Mouse (Mus musculus): ENCODE data around the gene Slc1a5. TPM values are rescaled to one million over a fixed set of nuclear protein-coding genes. Genes with fewer than 3 reads are reported as not detected.
A peak's percentile ranks its signal among the peaks of the same experiment; 100 is the strongest.

Gene Slc1a5
- polyA plus RNA-seq, 1 experiment from 2014 or later, result 30.3 TPM

DNA sequence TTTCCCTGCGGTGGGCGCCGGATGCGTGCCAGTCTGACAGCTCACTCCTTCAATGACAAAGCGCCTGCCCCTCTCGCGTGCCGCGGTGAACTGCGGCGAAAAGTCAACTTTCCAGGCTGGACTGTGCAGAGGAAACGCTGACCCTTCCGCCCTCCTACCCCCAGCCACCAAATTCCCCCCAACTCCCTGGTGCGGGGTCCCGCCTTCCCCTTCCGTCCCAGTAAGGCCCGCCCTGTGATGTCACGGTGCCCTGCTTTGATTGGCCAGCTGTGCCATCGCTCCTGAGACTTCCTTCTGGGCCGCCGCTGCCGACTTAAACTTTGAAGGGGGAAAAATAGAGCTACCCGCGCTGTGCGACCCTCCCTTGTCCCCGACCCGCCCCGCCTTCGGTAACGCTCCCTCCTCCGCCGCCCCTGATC lies 61.5 kb downstream of the Slc1a5 start, which contains the start of gene Prkd2:
TSS of gene Prkd2 (plus strand) at position 258 of the 419 bp plus-strand sequence.
- Histone ChIP-seq H3K4me3 (ENCODE audit: control insufficient read depth in 1 of 2, insufficient read depth in 1 of 2, low read depth in 1 of 2, low read length in 2 of 2) (peak within 1 kb of the TSS; percentile 60 to 74), H3K4me2 (ENCODE audit: low read length) (peak within 1 kb of the TSS; percentile 97), H3K9ac (ENCODE audit: low read length) (peak within 1 kb of the TSS; percentile 88), H3K27ac (replicated peaks in 1 of 2; ENCODE audit: control insufficient read depth in 1 of 2, insufficient read depth in 1 of 2, low read depth in 2 of 2, low read length in 2 of 2) (peak within 1 kb of the TSS; percentile 74 to 87), H3K4me1 (ENCODE audit: control insufficient read depth in 2 of 2, insufficient read depth in 2 of 2, low read length in 2 of 2) (peaks cover 17 to 23% of the 10 kb centered on the region in 2 experiments), H3K9me3 (ENCODE audit: control insufficient read depth, low read length) (no peaks in the 10 kb centered on the region), H3K36me3 (ENCODE audit: control insufficient read depth, insufficient read depth, low read length) (peaks cover 48% of the 10 kb centered on the region), H3K27me3 (ENCODE audit: control insufficient read depth, insufficient read depth, low read length) (no peaks in the 10 kb centered on the region)
- WGBS, result under 1% methylated on average over 32 of the region's 32 CpGs
- peak; percentile 81 for ATAC-seq (ENCODE audit: insufficient number of reproducible peaks, insufficient read depth, low FRiP score, low read depth)

DNA sequence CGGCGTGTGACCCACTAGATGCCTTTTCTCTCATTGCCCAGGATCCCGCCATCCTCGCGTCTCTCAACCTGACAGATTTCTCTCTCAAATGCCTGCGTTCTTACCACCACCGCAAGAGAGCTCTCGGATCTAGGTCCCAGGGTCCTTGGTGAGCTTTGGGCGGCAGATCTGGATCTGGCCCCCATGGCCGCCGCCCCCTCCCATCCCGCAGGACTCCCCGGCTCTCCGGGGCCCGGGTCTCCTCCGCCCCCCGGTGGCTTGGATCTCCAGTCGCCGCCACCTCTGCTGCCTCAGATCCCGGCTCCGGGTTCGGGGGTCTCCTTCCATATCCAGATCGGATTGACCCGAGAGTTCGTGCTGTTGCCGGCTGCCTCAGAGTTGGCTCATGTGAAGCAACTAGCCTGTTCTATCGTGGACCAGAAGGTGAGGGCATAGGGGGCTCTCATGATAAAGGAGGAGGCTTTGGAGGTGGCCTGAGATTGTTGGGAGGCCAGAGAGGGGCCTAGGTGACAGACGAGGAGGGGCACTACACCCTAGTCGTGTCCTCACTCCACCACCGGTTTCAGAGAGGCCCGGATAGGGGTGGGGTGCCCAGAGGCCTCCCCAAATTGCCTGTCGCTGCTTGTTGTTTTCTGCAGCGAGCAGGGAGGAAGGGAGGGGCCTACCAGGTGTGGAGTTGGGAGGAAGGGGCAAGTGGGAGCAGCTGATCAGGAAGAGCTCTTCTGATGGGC lies 62.5 kb downstream of the Slc1a5 start:
- peak overlapping the region; percentile 74 to 87 for H3K27ac ChIP-seq (replicated peaks in 1 of 2; ENCODE audit: control insufficient read depth in 1 of 2, insufficient read depth in 1 of 2, low read depth in 2 of 2, low read length in 2 of 2)
- 2% methylated on average over 33 of the region's 33 CpGs for WGBS
- H3K36me3 ChIP-seq (ENCODE audit: control insufficient read depth, insufficient read depth, low read length), result peaks cover 38% of the 10 kb centered on the region
- peak overlapping the region; percentile 88 for H3K9ac ChIP-seq (ENCODE audit: low read length)
- ATAC-seq (ENCODE audit: insufficient number of reproducible peaks, insufficient read depth, low FRiP score, low read depth), result no peak
- H3K4me3 ChIP-seq (ENCODE audit: control insufficient read depth in 1 of 2, insufficient read depth in 1 of 2, low read depth in 1 of 2, low read length in 2 of 2), result peak overlapping the region; percentile 60 to 74
- peaks cover 17 to 23% of the 10 kb centered on the region in 2 experiments for H3K4me1 ChIP-seq (ENCODE audit: control insufficient read depth in 2 of 2, insufficient read depth in 2 of 2, low read length in 2 of 2)
- H3K27me3 ChIP-seq (ENCODE audit: control insufficient read depth, insufficient read depth, low read length), result no peaks in the 10 kb centered on the region
- H3K9me3 ChIP-seq (ENCODE audit: control insufficient read depth, low read length), result no peaks in the 10 kb centered on the region
- H3K4me2 ChIP-seq (ENCODE audit: low read length), result peak overlapping the region; percentile 97

DNA sequence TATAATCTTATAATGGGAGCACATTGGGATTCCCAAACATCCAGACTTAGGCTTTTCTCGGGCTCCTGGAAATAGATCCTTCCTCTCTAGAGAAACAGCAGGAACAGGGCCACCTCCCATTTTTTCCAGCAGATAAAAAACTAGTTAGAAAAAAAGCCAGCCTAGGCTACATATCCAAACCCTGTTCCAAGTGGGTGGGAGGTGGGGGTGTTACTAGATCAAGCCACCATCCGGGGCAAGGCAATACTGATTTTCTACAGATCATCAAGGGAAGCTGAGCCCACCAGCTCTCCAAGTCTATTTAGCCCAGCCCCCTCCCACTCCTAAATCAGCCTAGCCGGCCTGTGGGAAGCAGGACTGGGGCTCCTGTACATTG lies 63.5 kb downstream of the Slc1a5 start:
- peak overlapping the region; percentile 97 for H3K4me2 ChIP-seq (ENCODE audit: low read length)
- no peaks in the 10 kb centered on the region for H3K9me3 ChIP-seq (ENCODE audit: control insufficient read depth, low read length)
- no peaks in the 10 kb centered on the region for H3K27me3 ChIP-seq (ENCODE audit: control insufficient read depth, insufficient read depth, low read length)
- H3K9ac ChIP-seq (ENCODE audit: low read length), result peak overlapping the region; percentile 88
- H3K27ac ChIP-seq (replicated peaks in 1 of 2; ENCODE audit: control insufficient read depth in 1 of 2, insufficient read depth in 1 of 2, low read depth in 2 of 2, low read length in 2 of 2), result peak overlapping the region; percentile 86 to 87
- WGBS, result 54% methylated on average over 3 of the region's 3 CpGs
- ATAC-seq (ENCODE audit: insufficient number of reproducible peaks, insufficient read depth, low FRiP score, low read depth), result no peak
- H3K36me3 ChIP-seq (ENCODE audit: control insufficient read depth, insufficient read depth, low read length), result peaks cover 38% of the 10 kb centered on the region
- H3K4me1 ChIP-seq (ENCODE audit: control insufficient read depth in 2 of 2, insufficient read depth in 2 of 2, low read length in 2 of 2), result peaks cover 17 to 23% of the 10 kb centered on the region in 2 experiments
- H3K4me3 ChIP-seq (ENCODE audit: control insufficient read depth in 1 of 2, insufficient read depth in 1 of 2, low read depth in 1 of 2, low read length in 2 of 2), result peak overlapping the region; percentile 42 to 74

DNA sequence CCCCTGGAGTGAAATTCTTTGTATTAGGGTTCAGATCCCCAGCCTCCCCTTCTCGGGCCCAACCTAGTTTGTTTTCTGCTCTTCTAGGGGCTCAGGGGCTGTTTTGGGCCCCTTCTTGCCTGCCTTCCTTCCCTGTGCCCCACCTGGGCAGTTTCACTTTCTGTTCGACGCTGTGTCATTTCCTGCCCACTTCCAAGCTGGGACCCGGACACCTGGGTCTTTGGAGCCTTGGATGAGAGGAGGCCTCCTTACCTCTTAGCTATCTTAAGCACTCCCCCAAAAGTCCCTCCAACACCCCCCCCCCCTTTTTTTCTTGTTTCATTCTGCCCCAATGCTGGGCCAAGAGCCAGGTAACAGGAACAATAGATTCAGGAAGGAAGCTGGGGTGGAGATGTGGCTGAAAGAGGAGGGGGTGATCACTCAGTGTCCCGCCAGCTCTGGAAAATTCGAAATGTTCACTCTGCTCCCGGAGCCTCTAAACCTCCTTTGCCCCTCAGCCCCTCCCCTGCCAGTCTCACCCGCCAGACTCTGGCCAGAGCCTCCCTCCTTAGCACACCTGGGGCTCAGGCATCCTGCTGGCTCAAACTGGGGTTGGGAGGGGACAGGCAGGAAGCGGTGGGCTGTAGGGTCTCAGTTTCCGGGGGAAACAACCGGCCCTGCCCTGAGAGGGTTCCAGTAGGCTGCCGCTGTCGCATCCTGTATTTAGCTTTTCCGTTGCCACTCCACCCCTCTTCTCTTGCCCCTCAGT lies 64.1 kb downstream of the Slc1a5 start:
- ATAC-seq (ENCODE audit: insufficient number of reproducible peaks, insufficient read depth, low FRiP score, low read depth), result no peak

DNA sequence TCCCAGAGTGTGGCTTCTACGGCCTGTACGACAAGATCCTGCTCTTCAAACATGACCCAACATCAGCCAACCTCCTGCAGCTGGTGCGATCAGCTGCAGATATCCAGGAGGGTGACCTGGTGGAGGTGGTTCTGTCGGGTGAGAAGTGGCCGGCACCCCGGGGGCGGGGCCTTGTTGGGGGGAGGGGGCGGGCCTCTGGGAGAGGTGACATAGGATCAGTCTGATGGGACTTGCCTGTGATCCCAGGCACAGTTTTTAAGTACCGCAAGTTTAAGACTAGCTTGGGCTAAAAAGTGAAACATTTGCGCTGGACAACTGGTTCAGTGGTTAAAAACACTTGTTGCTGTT lies 64.7 kb downstream of the Slc1a5 start:
- no peaks in the 10 kb centered on the region for H3K9me3 ChIP-seq (ENCODE audit: control insufficient read depth, low read length)
- no peak for ATAC-seq (ENCODE audit: insufficient number of reproducible peaks, insufficient read depth, low FRiP score, low read depth)
- H3K4me1 ChIP-seq (ENCODE audit: control insufficient read depth in 2 of 2, insufficient read depth in 2 of 2, low read length in 2 of 2), result peaks cover 17 to 23% of the 10 kb centered on the region in 2 experiments
- peak overlapping the region; percentile 97 for H3K4me2 ChIP-seq (ENCODE audit: low read length)
- WGBS, result 33% methylated on average over 10 of the region's 10 CpGs
- peak overlapping the region; percentile 85 to 87 for H3K27ac ChIP-seq (replicated peaks in 1 of 2; ENCODE audit: control insufficient read depth in 1 of 2, insufficient read depth in 1 of 2, low read depth in 2 of 2, low read length in 2 of 2)
- peak overlapping the region; percentile 88; the same call in 1 of the 2 replicates for H3K9ac ChIP-seq (ENCODE audit: low read length)
- no peaks in the 10 kb centered on the region for H3K27me3 ChIP-seq (ENCODE audit: control insufficient read depth, insufficient read depth, low read length)
- peak overlapping the region; percentile 42 to 74 for H3K4me3 ChIP-seq (ENCODE audit: control insufficient read depth in 1 of 2, insufficient read depth in 1 of 2, low read depth in 1 of 2, low read length in 2 of 2)
- H3K36me3 ChIP-seq (ENCODE audit: control insufficient read depth, insufficient read depth, low read length), result peaks cover 38% of the 10 kb centered on the region

More for the DNA sequence above, 64.1 kb downstream of the Slc1a5 start:
- peaks cover 38% of the 10 kb centered on the region for H3K36me3 ChIP-seq (ENCODE audit: control insufficient read depth, insufficient read depth, low read length)
- no peaks in the 10 kb centered on the region for H3K9me3 ChIP-seq (ENCODE audit: control insufficient read depth, low read length)
- H3K4me3 ChIP-seq (ENCODE audit: control insufficient read depth in 1 of 2, insufficient read depth in 1 of 2, low read depth in 1 of 2, low read length in 2 of 2), result peak overlapping the region; percentile 42 to 74
- no peaks in the 10 kb centered on the region for H3K27me3 ChIP-seq (ENCODE audit: control insufficient read depth, insufficient read depth, low read length)
- peak overlapping the region; percentile 88 for H3K9ac ChIP-seq (ENCODE audit: low read length)
- 44% methylated on average over 14 of the region's 14 CpGs for WGBS
- peak overlapping the region; percentile 86 to 87 for H3K27ac ChIP-seq (replicated peaks in 1 of 2; ENCODE audit: control insufficient read depth in 1 of 2, insufficient read depth in 1 of 2, low read depth in 2 of 2, low read length in 2 of 2)
- peak overlapping the region; percentile 97 for H3K4me2 ChIP-seq (ENCODE audit: low read length)
- peaks cover 17 to 23% of the 10 kb centered on the region in 2 experiments for H3K4me1 ChIP-seq (ENCODE audit: control insufficient read depth in 2 of 2, insufficient read depth in 2 of 2, low read length in 2 of 2)

DNA sequence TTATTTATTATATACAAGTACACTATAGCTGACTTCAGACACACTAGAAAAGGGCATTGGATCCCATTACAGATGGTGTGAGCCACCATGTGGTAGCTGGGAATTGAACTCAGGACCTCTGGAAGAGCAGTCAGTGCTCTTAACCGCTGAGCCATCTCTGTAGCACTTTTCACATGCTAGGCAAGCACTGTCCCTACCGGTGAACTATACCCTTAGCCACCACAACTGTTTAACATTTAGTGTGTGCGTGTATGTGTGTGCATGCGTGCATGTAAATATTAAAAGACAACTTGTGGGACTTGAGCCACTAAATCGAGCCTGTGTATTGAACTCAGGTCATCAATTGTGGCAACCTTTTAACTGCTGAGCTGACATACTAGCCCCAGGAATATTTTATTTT lies 65.6 kb downstream of the Slc1a5 start:
- H3K27me3 ChIP-seq (ENCODE audit: control insufficient read depth, insufficient read depth, low read length), result no peaks in the 10 kb centered on the region
- H3K36me3 ChIP-seq (ENCODE audit: control insufficient read depth, insufficient read depth, low read length), result peaks cover 38% of the 10 kb centered on the region
- no peak overlapping the region for H3K27ac ChIP-seq (replicated peaks in 1 of 2; ENCODE audit: control insufficient read depth in 1 of 2, insufficient read depth in 1 of 2, low read depth in 2 of 2, low read length in 2 of 2)
- H3K9ac ChIP-seq (ENCODE audit: low read length), result no peak overlapping the region
- H3K4me1 ChIP-seq (ENCODE audit: control insufficient read depth in 2 of 2, insufficient read depth in 2 of 2, low read length in 2 of 2), result peaks cover 17 to 23% of the 10 kb centered on the region in 2 experiments
- 94% methylated on average over 5 of the region's 5 CpGs for WGBS
- ATAC-seq (ENCODE audit: insufficient number of reproducible peaks, insufficient read depth, low FRiP score, low read depth), result no peak
- no peak overlapping the region for H3K4me2 ChIP-seq (ENCODE audit: low read length)
- H3K9me3 ChIP-seq (ENCODE audit: control insufficient read depth, low read length), result no peaks in the 10 kb centered on the region
- H3K4me3 ChIP-seq (ENCODE audit: control insufficient read depth in 1 of 2, insufficient read depth in 1 of 2, low read depth in 1 of 2, low read length in 2 of 2), result no peak overlapping the region

DNA sequence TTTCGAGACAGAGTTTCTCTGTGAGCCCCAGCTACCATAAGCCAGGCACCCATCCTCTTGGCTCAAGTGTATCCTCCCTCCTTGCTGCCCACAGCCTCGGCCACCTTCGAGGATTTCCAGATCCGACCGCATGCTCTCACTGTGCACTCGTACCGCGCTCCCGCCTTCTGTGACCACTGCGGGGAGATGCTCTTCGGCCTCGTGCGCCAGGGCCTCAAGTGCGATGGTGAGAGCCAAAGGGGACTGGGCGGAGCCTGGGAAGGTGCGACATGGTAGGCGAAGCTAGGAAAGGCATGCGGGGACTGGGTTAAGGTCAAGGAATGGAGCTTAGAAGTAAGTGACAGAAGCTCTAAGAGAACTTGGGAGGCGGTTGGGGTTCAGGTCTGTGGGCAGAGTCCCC lies 66.4 kb downstream of the Slc1a5 start:
- no peak overlapping the region for H3K9ac ChIP-seq (ENCODE audit: low read length)
- no peak overlapping the region for H3K27ac ChIP-seq (replicated peaks in 1 of 2; ENCODE audit: control insufficient read depth in 1 of 2, insufficient read depth in 1 of 2, low read depth in 2 of 2, low read length in 2 of 2)
- whole genome bisulfite sequencing, result 79% methylated on average over 19 of the region's 19 CpGs
- no peak overlapping the region for H3K4me2 ChIP-seq (ENCODE audit: low read length)
- H3K27me3 ChIP-seq (ENCODE audit: control insufficient read depth, insufficient read depth, low read length), result no peaks in the 10 kb centered on the region
- H3K4me1 ChIP-seq (ENCODE audit: control insufficient read depth in 2 of 2, insufficient read depth in 2 of 2, low read length in 2 of 2), result peaks cover 12 to 18% of the 10 kb centered on the region in 2 experiments
- no peak for ATAC-seq (ENCODE audit: insufficient number of reproducible peaks, insufficient read depth, low FRiP score, low read depth)
- H3K36me3 ChIP-seq (ENCODE audit: control insufficient read depth, insufficient read depth, low read length), result peaks cover 45% of the 10 kb centered on the region
- no peak overlapping the region for H3K4me3 ChIP-seq (ENCODE audit: control insufficient read depth in 1 of 2, insufficient read depth in 1 of 2, low read depth in 1 of 2, low read length in 2 of 2)
- H3K9me3 ChIP-seq (ENCODE audit: control insufficient read depth, low read length), result no peaks in the 10 kb centered on the region
